Mouse (Mus musculus) hindbrain, embryonic 15.5 days (tissue): ENCODE data around the gene Art2b. TPM values are rescaled to one million over a fixed set of nuclear protein-coding genes. Genes with fewer than 3 reads are reported as not detected.
"Not testable (repeated sequence)": the region's sequence is repeated elsewhere in the genome, so short reads cannot be mapped to it uniquely, and the experiment has no call there.

Experiments used
- ATAC-seq: fragments of 200-750 bp; cut with Nextera tagmentation; 2 replicates; pipeline ENCODE4 v1.8.0; 2017; ENCODE audit warnings: low read depth, moderate number of reproducible peaks, moderate TSS enrichment; ENCODE audit not compliant: low FRiP score
- H3K27ac ChIP-seq: fragments of 300-500 bp; sonication (generic); replicated peaks from 2 replicates; pipeline ENCODE4 v1.5.1; 2015; ENCODE audit warnings: mild to moderate bottlenecking, inconsistent platforms
- H3K27me3 ChIP-seq: fragments of 300-500 bp; sonication (generic); 2 replicates; pipeline ENCODE4 v1.6.1; 2015; ENCODE audit warnings: control low read depth, inconsistent platforms
- H3K36me3 ChIP-seq: fragments of 300-500 bp; sonication (generic); 2 replicates; pipeline ENCODE4 v1.6.1; 2015; ENCODE audit warnings: control low read depth, inconsistent platforms
- H3K4me1 ChIP-seq: fragments of 300-500 bp; sonication (generic); replicated peaks from 2 replicates; pipeline ENCODE4 v1.6.1; 2015; ENCODE audit warnings: control low read depth, inconsistent platforms
- H3K4me2 ChIP-seq: fragments of 300-500 bp; sonication (generic); 2 replicates; pipeline ENCODE4 v1.6.1; 2015; ENCODE audit warnings: moderate library complexity, mild to moderate bottlenecking, inconsistent platforms
- H3K4me3 ChIP-seq: fragments of 300-500 bp; sonication (generic); 2 replicates; pipeline ENCODE4 v1.5.1; 2015; ENCODE audit warnings: mild to moderate bottlenecking, inconsistent platforms
- H3K9ac ChIP-seq: fragments of 300-500 bp; sonication (generic); 2 replicates; pipeline ENCODE4 v1.6.1; 2015; ENCODE audit warnings: inconsistent platforms
- H3K9me3 ChIP-seq: fragments of 300-500 bp; sonication (generic); 2 replicates; pipeline ENCODE4 v1.6.1; 2016; ENCODE audit warnings: control low read depth, inconsistent platforms
- WGBS: fragments of 180-500 bp; shearing (Covaris S2); methylation state at CpG from one replicate; pipeline ENCODE4 v1.1.7; 2015; 5-methylcytosine and 5-hydroxymethylcytosine counted together
- polyA plus RNA-seq: library from polyadenylated mRNA; unstranded; fragments of >200 nt; fragmentation: Nextera tagmentation; extraction: Ambion mirVana; gene quantifications from 2 replicates; pipeline ENCODE4 v1.2.1, GENCODE M21; 2015

The Art2b gene
- polyA plus RNA-seq, 1 experiment from 2014 or later = not detected

DNA sequence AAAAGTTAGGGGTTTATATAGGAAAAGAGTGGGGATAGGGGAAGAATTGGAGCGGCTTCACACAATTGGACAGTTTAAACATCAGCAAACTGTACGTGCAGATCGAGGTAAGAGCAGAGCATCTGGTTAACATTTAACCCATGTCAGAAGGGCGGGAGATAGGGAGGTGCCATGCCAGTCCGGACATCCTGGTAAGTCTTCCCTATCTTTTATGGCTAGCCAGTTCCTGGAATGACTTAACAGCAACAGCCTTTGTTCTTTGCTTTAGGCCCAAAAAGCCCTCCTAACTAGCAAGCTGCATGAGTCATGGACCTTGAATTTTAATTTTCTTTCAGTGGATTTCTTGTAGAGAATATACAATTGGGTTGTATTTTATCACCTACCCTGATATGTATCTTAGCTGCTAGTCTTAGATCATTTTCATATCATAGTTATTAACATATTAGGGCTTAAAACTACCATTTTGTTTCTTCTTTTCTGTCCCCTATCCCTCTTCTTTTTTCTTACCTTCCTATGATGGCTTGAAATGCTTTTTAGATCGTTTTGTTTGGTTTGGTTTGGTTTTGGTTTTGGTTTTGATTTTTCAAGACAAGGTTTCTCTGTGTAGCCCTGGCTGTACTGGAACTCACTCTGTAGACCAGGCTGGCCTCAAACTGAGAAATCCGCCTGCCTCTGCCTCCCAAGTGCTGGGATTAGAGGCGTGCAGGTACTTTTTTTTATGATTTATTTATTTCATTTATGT is 27.6 kb upstream of the Art2b start:
- not testable (repeated sequence) for H3K4me3 ChIP-seq, H3K9me3 ChIP-seq, H3K27me3 ChIP-seq, H3K4me2 ChIP-seq, H3K9ac ChIP-seq, H3K4me1 ChIP-seq, H3K27ac ChIP-seq, H3K36me3 ChIP-seq, ATAC-seq
- 87% methylated on average over 8 of the region's 8 CpGs for WGBS

DNA sequence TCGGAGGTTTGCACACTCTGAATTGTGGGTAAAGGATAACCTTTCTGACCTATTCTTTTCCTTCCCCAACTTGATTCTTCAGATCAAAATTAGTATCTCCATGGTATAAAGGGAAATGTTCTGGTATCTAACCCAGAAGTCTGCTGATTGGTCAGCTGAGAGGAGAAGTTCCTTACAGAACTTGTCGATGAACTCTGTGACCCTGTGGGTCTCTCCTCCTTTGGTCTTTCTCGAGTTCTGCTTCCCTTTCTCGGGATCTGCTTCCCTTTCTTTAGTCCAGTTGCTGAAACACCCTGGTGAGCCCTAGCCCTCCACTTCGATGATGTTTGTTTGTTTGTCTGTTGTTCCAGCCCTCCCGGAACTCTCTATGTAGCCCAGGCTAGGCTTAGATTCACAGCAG is 22.4 kb upstream of the Art2b start:
- H3K4me3 ChIP-seq = no peak overlapping the region
- no peaks in the 10 kb centered on the region for H3K36me3 ChIP-seq
- WGBS = 74% methylated on average over 6 of the region's 6 CpGs
- H3K4me2 ChIP-seq = no peak overlapping the region
- no peak overlapping the region for H3K27ac ChIP-seq
- H3K4me1 ChIP-seq = no peaks in the 10 kb centered on the region
- no peaks in the 10 kb centered on the region for H3K9me3 ChIP-seq
- no peak for ATAC-seq
- no peak overlapping the region for H3K9ac ChIP-seq
- no peaks in the 10 kb centered on the region for H3K27me3 ChIP-seq

DNA sequence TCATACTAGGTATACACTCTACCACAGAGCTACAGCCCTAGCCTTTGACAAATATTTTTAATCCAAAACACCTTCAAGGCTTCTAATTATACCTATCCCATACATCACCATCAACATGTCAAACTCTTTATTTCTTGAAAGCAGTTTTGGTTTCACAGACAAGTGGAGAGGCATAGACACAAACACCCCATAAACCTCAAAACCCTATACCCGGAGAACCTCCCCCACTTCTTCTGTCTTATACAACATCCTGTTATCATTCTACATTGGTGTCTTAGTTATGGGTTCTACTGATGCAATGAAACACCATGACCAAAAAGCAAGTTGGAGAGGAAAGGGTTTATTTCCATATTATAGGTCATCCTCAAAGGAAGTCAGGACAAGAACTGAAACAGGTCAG is 15.0 kb upstream of the Art2b start:
- Histone ChIP-seq H3K27ac (no peak overlapping the region), H3K4me1 (no peaks in the 10 kb centered on the region), H3K9ac (no peak overlapping the region), H3K27me3 (no peaks in the 10 kb centered on the region), H3K9me3 (no peaks in the 10 kb centered on the region), H3K4me2 (no peak overlapping the region), H3K4me3 (no peak overlapping the region), H3K36me3 (no peaks in the 10 kb centered on the region)
- no peak for ATAC-seq
- 82% methylated on average over 1 of the region's 1 CpGs for WGBS

DNA sequence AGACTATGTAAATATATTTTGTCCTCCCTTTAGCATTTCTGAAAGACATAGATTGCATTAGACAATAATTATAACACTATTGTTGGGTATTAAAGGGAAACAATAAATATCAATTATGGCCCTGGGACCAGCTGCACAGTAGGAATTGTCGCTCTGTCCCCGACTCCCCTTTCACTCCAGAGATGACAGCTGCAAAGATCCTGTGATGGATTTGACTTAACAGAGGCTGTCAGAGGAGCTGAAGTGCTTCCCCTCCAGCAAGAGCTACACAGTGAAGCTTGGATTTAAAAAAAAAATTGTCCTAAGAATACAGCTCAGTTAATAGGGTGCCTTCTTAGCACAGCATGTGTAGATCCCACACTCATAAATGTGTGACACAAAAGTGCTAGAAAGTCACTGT is 13.1 kb upstream of the Art2b start:
- Histone ChIP-seq H3K36me3 (no peaks in the 10 kb centered on the region), H3K9me3 (no peaks in the 10 kb centered on the region), H3K4me3 (no peak overlapping the region), H3K4me2 (no peak overlapping the region), H3K27ac (no peak overlapping the region), H3K27me3 (no peaks in the 10 kb centered on the region), H3K4me1 (no peaks in the 10 kb centered on the region), H3K9ac (no peak overlapping the region)
- ATAC-seq = no peak
- WGBS = 44% methylated on average over 2 of the region's 2 CpGs

DNA sequence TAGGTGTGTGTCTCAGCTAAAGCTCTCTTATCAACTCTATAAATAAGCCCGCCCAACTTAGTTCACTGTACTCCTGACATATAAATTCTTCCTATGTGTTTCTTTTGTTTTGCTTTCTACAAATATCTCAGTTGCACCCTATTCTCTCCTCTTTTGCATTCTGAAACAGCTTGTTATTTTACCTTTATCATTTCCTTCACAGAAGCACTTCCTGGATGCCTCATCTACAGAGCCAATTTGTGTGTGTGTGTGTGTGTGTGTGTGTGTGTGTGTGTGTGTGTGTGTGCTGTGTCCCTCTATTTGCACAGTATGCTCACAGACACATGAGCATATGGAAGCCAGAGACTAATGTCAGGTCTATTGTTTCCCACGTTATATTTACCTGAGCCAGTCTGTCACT is 9.6 kb upstream of the Art2b start:
- H3K36me3 ChIP-seq = no peaks in the 10 kb centered on the region
- no peak overlapping the region for H3K9ac ChIP-seq
- no peak overlapping the region for H3K4me3 ChIP-seq
- no peaks in the 10 kb centered on the region for H3K9me3 ChIP-seq
- no peak overlapping the region for H3K27ac ChIP-seq
- 82% methylated on average over 2 of the region's 2 CpGs for WGBS
- no peaks in the 10 kb centered on the region for H3K4me1 ChIP-seq
- H3K4me2 ChIP-seq = no peak overlapping the region
- H3K27me3 ChIP-seq = no peaks in the 10 kb centered on the region
- no peak for ATAC-seq

DNA sequence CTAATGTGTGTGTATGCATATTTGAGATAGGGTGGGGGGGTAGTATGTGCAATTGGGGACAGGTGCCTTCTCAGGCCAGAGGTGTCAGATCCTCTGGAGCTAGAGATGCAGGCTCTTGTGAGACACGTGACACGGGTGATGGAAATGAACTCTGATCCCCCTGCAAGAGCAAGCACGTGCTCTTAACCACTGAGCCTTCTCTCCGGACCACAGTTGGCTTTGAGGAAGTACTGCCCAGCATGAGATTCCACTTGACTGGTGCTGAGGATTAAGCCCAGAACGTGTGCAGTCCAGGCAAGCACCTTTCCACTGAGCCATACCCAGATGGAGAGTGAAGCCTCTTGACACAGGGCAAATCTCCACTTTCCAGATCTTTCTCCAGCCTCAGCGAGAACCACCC is 1.1 kb downstream of the Art2b start:
- 74% methylated on average over 6 of the region's 6 CpGs for WGBS
- H3K4me3 ChIP-seq, H3K9me3 ChIP-seq, H3K9ac ChIP-seq, H3K36me3 ChIP-seq, H3K4me2 ChIP-seq, H3K27me3 ChIP-seq, H3K4me1 ChIP-seq, H3K27ac ChIP-seq, ATAC-seq: not testable (repeated sequence)

DNA sequence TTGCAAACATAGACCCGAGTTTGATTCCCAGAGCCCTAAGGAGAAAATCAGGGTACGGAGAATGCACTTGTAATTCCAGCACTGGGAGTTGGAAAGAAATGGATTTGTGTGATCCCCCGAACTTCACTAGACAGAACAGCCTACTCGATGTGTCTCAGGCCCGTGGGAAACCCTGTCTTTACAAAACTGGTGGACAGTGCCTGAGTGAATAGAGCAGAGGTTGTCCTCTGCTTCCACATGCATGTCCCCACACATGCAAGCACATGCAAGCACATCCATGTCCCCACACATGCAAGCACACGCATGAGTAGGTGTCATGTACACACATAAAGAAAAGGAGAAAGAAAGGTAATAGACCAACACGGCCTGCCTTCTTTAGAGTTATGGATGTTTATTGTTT is 3.4 kb downstream of the Art2b start:
- H3K4me2 ChIP-seq = no peak overlapping the region
- no peaks in the 10 kb centered on the region for H3K9me3 ChIP-seq
- H3K4me1 ChIP-seq = no peaks in the 10 kb centered on the region
- 90% methylated on average over 7 of the region's 7 CpGs for WGBS
- H3K27me3 ChIP-seq = no peaks in the 10 kb centered on the region
- H3K4me3 ChIP-seq = no peak overlapping the region
- H3K36me3 ChIP-seq = no peaks in the 10 kb centered on the region
- no peak for ATAC-seq
- no peak overlapping the region for H3K27ac ChIP-seq
- H3K9ac ChIP-seq = no peak overlapping the region

DNA sequence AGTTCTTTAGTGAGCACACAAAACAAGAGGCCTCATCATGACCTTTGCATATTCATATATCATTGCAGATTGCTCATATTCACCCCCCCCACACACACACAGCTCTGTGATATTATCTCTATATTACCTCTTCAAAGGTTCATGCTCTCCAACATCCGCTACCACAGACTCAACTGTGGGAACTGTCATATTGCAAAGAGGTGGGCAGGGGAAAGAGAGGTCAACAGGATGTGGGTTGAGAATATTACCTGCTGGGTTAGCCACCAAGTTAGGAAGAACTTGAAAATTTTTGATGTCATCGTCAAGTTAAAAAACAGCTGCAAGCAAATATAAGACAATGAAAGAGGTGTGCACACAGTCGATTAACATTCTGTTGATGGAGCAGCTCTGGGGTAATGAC is 4.5 kb downstream of the Art2b start:
- H3K4me3 ChIP-seq, H3K9me3 ChIP-seq, H3K27me3 ChIP-seq, H3K36me3 ChIP-seq, H3K27ac ChIP-seq, ATAC-seq, H3K4me1 ChIP-seq, H3K4me2 ChIP-seq, H3K9ac ChIP-seq: not testable (repeated sequence)
- WGBS = 89% methylated on average over 3 of the region's 3 CpGs

GRCm38 (mm10) chr7:101574413-101574812 is 11.0 kb downstream of the Art2b start:
- H3K27me3 ChIP-seq = no peaks in the 10 kb centered on the region
- H3K4me2 ChIP-seq = no peak overlapping the region
- H3K4me3 ChIP-seq = no peak overlapping the region
- no peak for ATAC-seq
- no peak overlapping the region for H3K27ac ChIP-seq
- H3K9me3 ChIP-seq = no peaks in the 10 kb centered on the region
- H3K36me3 ChIP-seq = no peaks in the 10 kb centered on the region
- 65% methylated on average over 3 of the region's 3 CpGs for WGBS
- no peaks in the 10 kb centered on the region for H3K4me1 ChIP-seq
- no peak overlapping the region for H3K9ac ChIP-seq

DNA sequence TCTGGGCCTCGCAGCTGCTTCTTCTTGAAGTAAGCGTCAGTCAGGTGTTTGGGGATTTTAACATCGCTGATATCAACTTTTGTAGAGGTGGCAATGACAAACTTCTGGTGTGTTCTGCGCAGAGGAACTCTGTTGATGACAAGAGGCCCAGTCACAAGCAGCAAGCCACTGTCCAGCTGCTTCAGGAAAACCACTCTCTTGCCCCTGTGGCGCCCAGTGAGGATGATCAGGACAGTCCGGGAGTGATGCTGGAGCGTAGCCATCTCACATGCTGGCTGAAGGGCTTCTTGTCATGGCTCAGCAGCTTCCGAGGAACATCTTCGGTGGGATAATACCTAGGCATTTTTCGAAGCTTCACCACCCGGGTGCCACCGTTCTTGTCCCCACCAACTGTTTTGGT is 11.8 kb downstream of the Art2b start:
- ATAC-seq, H3K4me2 ChIP-seq: not testable (repeated sequence)

DNA sequence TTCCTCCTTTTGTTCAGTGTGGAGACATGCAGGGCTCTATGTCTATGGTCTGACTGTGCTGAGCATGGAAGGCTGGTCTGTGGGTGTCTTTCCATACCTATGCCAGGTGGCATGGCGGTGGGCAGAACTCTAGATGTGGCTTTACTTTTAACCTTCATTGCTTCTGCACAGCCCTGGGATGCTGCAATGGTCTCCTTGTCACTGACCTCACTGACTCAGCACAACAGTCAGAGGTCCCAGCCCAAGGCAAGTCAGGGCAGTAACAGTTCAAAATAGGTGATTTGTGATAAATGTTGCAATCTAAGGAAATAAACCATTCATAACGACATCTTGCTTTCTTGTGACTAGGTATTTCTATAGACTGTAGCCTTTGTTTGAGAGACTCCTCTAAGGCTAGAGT is 21.3 kb downstream of the Art2b start:
- Histone ChIP-seq H3K4me1 (no peaks in the 10 kb centered on the region), H3K27ac (no peak overlapping the region), H3K9ac (no peak overlapping the region), H3K27me3 (no peaks in the 10 kb centered on the region), H3K9me3 (no peaks in the 10 kb centered on the region), H3K4me3 (no peak overlapping the region), H3K4me2 (no peak overlapping the region), H3K36me3 (no peaks in the 10 kb centered on the region)
- ATAC-seq = no peak
- 96% methylated on average over 2 of the region's 2 CpGs for WGBS

More for the DNA sequence above, 11.8 kb downstream of the Art2b start:
- H3K9me3 ChIP-seq, H3K4me3 ChIP-seq, H3K36me3 ChIP-seq, H3K4me1 ChIP-seq, H3K27me3 ChIP-seq, H3K9ac ChIP-seq, H3K27ac ChIP-seq: not testable (repeated sequence)
- 93% methylated on average over 11 of the region's 12 CpGs for WGBS

GRCm38 (mm10) chr7:101559393-101559792 is 26.0 kb downstream of the Art2b start:
- H3K27me3 ChIP-seq, H3K4me1 ChIP-seq, H3K4me2 ChIP-seq, H3K9ac ChIP-seq, ATAC-seq, H3K9me3 ChIP-seq, H3K36me3 ChIP-seq, H3K4me3 ChIP-seq, H3K27ac ChIP-seq: not testable (repeated sequence)
- 82% methylated on average over 5 of the region's 5 CpGs for WGBS

GRCm38 (mm10) chr7:101557391-101557790 is 28.0 kb downstream of the Art2b start:
- Histone ChIP-seq H3K27me3 (no peaks in the 10 kb centered on the region), H3K27ac (no peak overlapping the region), H3K4me2 (no peak overlapping the region), H3K36me3 (no peaks in the 10 kb centered on the region), H3K9ac (no peak overlapping the region), H3K9me3 (no peaks in the 10 kb centered on the region), H3K4me1 (no peaks in the 10 kb centered on the region), H3K4me3 (no peak overlapping the region)
- ATAC-seq = no peak
- 89% methylated on average over 1 of the region's 1 CpGs for WGBS
